Mouse (Mus musculus) frontal cortex, postnatal 36 days (tissue): Measurements from ENCODE around the gene Tpp1.
"Not testable (repeated sequence)": the region's sequence is repeated elsewhere in the genome, so short reads cannot be mapped to it uniquely, and the experiment has no call there.

Experiments used
- DNase-seq, 2 experiments: peaks; one replicate each; pipeline ENCODE4 v3.0.0; 2022; ENCODE audit warnings: low spot score in 2 of 2

The Tpp1 gene

GRCm38 (mm10) chr7:105762517-105763270 is 10.7 kb upstream of the Tpp1 start:
- DNase-seq, result no peak

- no peak for DNase-seq
Measured at GRCm38 (mm10) chr7:105761813-105762484, 9.9 kb upstream of the Tpp1 start.

GRCm38 (mm10) chr7:105753281-105753680 is 1.2 kb upstream of the Tpp1 start:
- DNase-seq, result no peak

- DNase-seq, result no peak
Measured at GRCm38 (mm10) chr7:105752716-105753115, 681 bp upstream of the Tpp1 start.

- DNase-seq, result no peak
Measured at GRCm38 (mm10) chr7:105747776-105748175, 4.3 kb downstream of the Tpp1 start.

- peak; percentile 87 to 89 for DNase-seq
Measured at GRCm38 (mm10) chr7:105743926-105744590, 8.0 kb downstream of the Tpp1 start, which contains the start of gene Taf10. Gene Taf10 (minus strand): TSS chr7:105744361.

GRCm38 (mm10) chr7:105743246-105743925 is 8.6 kb downstream of the Tpp1 start:
- DNase-seq, result not testable (repeated sequence)

- not testable (repeated sequence) for DNase-seq
Measured at GRCm38 (mm10) chr7:105742539-105743215, 9.4 kb downstream of the Tpp1 start.

GRCm38 (mm10) chr7:105741978-105742377 is 10.1 kb downstream of the Tpp1 start:
- no peak for DNase-seq

GRCm38 (mm10) chr7:105740851-105741250 is 11.2 kb downstream of the Tpp1 start:
- DNase-seq, result no peak

GRCm38 (mm10) chr7:105740089-105740795 is 11.8 kb downstream of the Tpp1 start:
- DNase-seq, result no peak

- DNase-seq, result no peak
Measured at GRCm38 (mm10) chr7:105738948-105739347, 13.1 kb downstream of the Tpp1 start.

GRCm38 (mm10) chr7:105738286-105738685 is 13.7 kb downstream of the Tpp1 start:
- no peak for DNase-seq

- no peak for DNase-seq
Measured at GRCm38 (mm10) chr7:105737648-105738047, 14.4 kb downstream of the Tpp1 start.

- peak; percentile 24 to 43 for DNase-seq
Measured at GRCm38 (mm10) chr7:105736911-105737521, 15.0 kb downstream of the Tpp1 start, which contains the start of gene Rrp8. Gene Rrp8 (minus strand): TSS chr7:105737385.

GRCm38 (mm10) chr7:105736264-105736901 is 15.7 kb downstream of the Tpp1 start, which contains the start of gene Ilk:
Gene Ilk (plus strand): TSS chr7:105736592.
- peak; percentile 91 to 93 for DNase-seq

GRCm38 (mm10) chr7:105735464-105735863 is 16.6 kb downstream of the Tpp1 start:
- not testable (repeated sequence) for DNase-seq

GRCm38 (mm10) chr7:105734826-105735225 is 17.2 kb downstream of the Tpp1 start:
- DNase-seq, result no peak

- DNase-seq, result no peak
Measured at GRCm38 (mm10) chr7:105733836-105734235, 18.2 kb downstream of the Tpp1 start.
